Mouse (Mus musculus): ENCODE data around the gene Zgrf1.

The Zgrf1 gene

DNA sequence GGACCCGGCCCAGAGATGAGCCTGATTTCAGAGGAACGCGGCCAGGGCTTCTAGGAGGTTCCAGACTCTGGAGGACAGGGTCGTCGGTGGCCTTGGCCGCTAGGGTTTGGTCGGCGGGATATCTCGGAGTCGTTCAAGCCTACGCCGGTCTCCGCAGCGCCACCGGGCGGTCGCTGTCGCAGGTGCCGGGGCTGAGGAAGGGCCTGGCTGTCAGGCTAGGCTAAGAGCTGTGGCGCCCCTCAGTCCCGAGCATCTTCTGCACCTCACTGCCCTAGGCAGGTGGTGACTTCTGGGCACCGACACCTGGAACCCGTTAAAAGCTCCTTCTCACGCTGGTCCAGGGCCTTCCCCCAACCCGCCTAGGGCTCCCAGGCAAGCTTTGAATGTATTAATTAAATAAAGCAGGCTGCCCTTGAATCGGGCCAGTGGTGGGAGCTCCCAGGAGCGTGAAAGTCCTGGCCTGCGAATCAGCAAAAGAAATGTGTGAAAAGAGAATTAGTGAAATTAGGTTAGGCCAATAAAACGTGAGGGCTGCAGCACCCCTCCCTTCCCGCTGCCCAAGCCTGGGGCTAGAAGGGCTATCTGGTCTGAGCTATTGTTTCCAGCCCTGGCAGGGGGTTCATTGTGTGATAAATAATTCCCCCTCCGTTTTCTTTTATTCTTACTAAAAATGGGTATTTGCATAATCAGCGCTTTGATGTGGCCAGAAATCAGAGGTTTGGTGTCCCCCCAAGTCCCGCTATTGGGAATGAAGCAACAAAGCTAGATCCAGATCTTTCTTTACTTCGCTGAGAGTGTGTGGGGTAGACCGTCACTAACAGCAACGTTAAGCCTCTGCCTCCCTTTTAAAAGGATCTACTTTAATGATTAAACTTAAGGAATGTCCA, 86.8 kb downstream of the Zgrf1 start:
- DNase-seq (ENCODE audit: low spot score in 2 of 2), result no peak

DNA sequence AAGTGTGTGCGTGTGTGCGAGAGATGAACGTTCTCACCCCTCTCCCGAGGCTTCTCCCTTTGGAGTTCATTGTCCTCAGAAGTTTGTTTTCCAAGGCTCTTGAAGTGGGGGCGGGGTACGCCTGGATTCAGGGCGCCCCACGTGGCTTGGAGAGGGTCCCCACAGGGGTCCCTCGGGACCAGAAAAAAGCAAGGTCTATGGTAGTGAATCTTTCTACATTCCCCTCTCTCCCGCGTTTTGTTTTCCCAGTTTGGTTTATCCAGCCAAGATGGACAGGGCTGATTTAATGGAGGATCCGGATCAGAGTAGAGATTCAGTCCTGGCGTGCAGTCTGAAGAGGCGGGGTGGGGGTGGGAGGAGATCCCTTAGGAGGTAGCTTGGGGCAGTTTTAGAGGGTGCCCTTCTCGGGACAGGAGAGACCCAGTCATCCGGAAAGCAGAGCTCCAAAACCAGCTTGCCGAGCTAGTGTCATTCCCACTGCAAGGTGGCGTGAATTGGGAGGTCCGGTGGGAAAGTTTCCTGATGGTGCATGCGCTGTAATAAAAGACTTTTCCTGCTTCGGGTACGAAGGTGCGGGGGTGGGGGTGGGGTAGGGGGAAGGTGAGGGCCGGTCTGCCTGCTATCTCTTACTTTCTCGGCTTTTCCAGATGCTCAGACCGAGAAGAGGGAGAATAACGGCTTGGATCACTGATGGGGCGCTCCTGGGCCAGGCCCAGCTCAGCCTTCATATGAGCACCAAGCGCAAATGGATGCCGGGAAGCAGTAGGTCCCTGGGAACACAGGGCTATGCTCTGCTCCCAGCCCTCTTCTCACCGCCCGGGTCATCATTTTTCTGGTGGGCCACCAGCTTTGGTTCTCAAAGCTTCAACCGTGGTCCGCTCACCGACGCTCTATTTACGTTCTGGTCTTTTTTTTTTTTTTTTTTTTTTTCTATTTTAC, 87.7 kb downstream of the Zgrf1 start:
- no peak for DNase-seq (ENCODE audit: low spot score in 2 of 2)

DNA sequence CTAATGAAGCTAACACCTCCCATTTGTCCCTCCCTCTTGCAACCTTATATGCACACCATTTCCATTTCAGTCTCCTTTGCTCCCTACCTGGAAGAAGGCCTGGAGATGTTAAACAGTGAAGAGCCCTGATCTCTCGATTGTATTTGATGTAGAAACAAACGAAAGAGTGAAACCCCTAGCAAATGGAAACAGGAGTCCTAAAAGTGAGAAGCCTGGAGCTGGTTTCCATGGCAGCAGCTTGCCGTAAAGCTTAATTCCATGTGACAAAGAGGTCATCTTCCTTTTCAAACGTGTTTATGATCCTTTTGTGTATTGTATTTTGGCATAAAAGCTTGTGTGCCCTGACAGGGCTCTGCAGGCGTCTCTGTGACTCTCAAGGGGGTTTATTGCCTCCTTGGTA, 88.9 kb downstream of the Zgrf1 start:
- no peak for DNase-seq (ENCODE audit: low spot score in 2 of 2)

DNA sequence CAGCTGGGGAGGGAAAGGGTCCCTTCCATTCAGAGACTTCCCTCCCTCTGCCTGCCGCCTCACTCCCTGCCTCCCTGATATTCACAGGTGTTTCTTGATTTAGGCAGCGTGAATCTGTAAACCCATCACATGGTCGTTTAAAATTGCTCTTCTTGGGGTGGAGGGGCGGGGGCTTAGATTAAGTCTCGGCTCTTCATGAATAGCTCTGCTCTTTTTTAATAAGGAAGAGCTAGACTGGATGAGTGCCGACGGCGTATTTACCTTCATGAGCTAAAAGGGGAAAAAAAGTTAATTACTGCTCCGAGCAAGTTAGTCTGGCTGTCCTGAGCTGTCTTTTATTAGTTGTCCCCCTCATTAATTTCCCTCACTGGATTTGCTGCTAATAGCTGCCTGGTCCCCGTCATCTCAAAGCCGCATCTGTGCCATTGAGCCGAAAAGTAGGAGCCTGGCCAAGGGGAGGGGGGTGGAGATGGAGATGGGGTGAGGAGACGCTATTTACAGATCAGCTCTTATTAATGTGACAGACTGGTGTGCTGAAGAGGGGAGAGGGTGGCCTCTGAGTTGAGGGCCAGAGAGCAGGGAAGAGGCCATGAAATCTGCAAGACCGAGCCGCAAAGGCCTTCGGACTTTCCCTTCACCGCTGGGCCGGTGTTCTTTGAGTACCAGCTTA, 93.0 kb downstream of the Zgrf1 start:
- DNase-seq (ENCODE audit: low spot score in 2 of 2), result no peak

DNA sequence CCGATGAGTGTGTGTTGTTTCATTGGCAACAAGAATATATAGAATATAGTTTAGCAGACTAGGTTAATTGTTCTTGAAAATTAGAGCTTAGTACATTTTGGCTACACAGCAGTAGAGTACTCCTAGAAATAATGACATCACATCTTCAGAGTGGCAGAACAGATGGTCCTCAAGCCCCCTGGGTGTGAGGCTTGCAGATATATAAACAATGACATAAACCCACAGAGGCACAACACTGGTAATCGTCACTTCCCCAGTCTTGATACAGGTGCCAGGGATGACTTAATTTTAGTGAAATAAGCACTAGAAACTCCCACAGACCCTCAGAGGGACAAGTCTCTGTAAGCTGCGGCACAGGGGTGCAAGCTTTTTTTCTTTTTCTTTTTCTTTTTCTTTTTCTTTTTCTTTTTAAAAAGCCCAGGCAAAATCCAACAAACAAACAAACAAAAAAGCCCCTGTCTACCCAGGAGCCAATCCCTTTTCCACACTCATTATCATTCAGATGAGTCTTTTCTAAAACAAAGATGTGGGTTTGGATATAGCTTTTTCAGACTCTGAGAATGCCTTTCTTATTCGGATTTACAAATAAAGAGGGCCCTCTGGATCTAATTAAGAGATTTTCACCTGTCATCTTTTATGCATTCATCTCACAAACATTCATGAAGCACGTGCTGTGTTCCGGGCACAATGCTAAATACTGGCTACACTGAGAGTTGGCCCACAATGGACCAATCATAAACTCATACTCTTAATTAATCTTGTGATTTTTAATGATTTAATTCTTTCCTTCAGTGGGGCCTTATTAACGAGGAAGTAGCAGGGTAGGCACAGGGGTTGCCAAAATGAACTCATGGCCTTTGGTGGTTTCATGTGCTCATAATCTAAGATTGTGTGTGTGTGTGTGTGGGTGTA, 98.7 kb downstream of the Zgrf1 start:
- DNase-seq (ENCODE audit: low spot score in 2 of 2), result no peak

DNA sequence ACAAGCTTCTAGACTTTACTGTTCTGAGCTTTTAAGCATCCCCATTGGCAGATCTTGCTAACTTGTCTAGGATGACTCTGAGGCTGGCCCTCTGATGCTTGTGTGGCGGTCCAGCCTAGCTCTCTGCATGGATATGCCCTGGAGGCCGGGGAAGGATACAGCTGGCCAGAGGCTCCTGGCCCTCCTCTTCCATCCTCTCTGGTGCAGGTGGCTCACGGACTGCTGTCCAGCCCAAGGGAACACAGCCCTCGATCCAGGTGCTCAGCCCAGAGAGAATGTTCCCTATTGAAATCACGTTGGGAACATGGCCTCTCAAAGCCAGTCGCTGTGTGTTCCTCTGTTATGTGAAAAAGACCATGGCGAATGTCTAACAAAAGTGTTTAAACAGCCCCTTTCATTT, 107.4 kb downstream of the Zgrf1 start:
- DNase-seq (ENCODE audit: low spot score in 2 of 2), result no peak

DNA sequence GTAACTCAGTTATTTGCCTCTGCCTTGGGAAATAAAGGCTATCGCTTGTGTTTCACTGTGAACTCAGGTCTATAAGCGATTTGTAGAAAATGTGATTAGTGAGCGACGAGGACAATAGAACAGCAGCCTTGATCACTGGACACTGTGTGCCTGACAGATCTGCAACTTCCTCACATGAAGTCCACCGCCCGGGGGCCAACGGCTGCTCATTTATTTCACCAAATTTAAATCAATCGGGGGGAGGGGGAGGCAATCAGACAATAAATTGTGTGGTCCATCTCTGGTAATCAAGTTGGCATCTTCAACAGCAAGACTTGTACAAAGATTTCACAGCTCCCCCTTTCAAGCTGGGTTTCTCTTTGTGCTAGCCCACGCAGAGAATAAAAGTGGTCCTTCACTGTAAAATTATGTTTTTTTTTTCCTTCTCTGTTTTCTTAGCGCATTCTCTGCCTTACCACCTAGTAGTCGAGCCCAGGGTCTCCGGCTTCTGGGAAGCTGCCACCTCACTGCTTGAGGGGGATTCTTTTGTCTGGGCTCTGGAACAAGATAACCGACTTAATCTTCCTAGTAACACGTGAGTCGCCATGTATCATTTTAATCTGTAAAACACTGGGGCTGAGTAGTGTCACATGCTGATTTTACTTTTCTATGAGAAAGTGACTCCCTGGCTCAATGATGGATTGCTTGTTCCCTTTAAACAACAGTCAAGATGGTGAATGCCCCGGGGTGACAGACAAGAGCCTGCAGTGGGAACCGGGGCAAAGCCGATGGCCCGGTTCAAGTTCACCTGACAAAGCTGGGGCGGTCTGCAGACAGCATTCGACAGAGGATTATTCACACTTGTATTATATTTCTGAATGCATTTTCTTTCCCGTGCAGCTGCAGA, 108.6 kb downstream of the Zgrf1 start:
- no peak for DNase-seq (ENCODE audit: low spot score in 2 of 2)

All from frontal cortex, postnatal 10 days (tissue).